Mouse (Mus musculus): ENCODE results near the gene Pla2g4c.
"Not testable (repeated sequence)": the region's sequence is repeated elsewhere in the genome, so short reads cannot be mapped to it uniquely, and the experiment has no call there.

The Pla2g4c gene

GRCm38 (mm10) chr7:13324316-13324715 lies at the start of gene Pla2g4c:
Pla2g4c (plus strand) TSS chr7:13324655.
- DNase-seq (ENCODE audit: low spot score), result no peak

GRCm38 (mm10) chr7:13277081-13277480 lies 47.4 kb upstream of the Pla2g4c start, which contains the start of gene Lig1:
Lig1 (plus strand) TSS chr7:13277283.
- no peak for DNase-seq (ENCODE audit: low spot score)

GRCm38 (mm10) chr7:13277833-13278232 lies 46.6 kb upstream of the Pla2g4c start:
- DNase-seq (ENCODE audit: low spot score), result no peak

- DNase-seq (ENCODE audit: low spot score), result peak; percentile 95
Observed at GRCm38 (mm10) chr7:13278308-13278891, 46.1 kb upstream of the Pla2g4c start, which contains the start of gene Zswim9. Zswim9 (minus strand) TSS chr7:13278721.

GRCm38 (mm10) chr7:13278957-13279356 lies 45.5 kb upstream of the Pla2g4c start:
- DNase-seq (ENCODE audit: low spot score), result not testable (repeated sequence)

GRCm38 (mm10) chr7:13288621-13289020 lies 35.8 kb upstream of the Pla2g4c start:
- no peak for DNase-seq (ENCODE audit: low spot score)

- no peak for DNase-seq (ENCODE audit: low spot score)
Observed at GRCm38 (mm10) chr7:13290041-13290675, 34.3 kb upstream of the Pla2g4c start.

GRCm38 (mm10) chr7:13291370-13291769 lies 33.1 kb upstream of the Pla2g4c start:
- DNase-seq (ENCODE audit: low spot score), result no peak

- DNase-seq (ENCODE audit: low spot score), result no peak
Observed at GRCm38 (mm10) chr7:13293878-13294855, 30.3 kb upstream of the Pla2g4c start.

GRCm38 (mm10) chr7:13295256-13295655 lies 29.2 kb upstream of the Pla2g4c start:
- no peak for DNase-seq (ENCODE audit: low spot score)

GRCm38 (mm10) chr7:13297636-13298035 lies 26.8 kb upstream of the Pla2g4c start:
- DNase-seq (ENCODE audit: low spot score), result no peak

- DNase-seq (ENCODE audit: low spot score), result no peak
Observed at GRCm38 (mm10) chr7:13298821-13299220, 25.6 kb upstream of the Pla2g4c start.

- DNase-seq (ENCODE audit: low spot score), result no peak
Observed at GRCm38 (mm10) chr7:13301643-13302042, 22.8 kb upstream of the Pla2g4c start.

- peak; percentile 39 for DNase-seq (ENCODE audit: low spot score)
Observed at GRCm38 (mm10) chr7:13302780-13303179, 21.7 kb upstream of the Pla2g4c start.

- no peak for DNase-seq (ENCODE audit: low spot score)
Observed at GRCm38 (mm10) chr7:13303372-13303771, 21.1 kb upstream of the Pla2g4c start.

GRCm38 (mm10) chr7:13309407-13309806 lies 15.0 kb upstream of the Pla2g4c start:
- no peak for DNase-seq (ENCODE audit: low spot score)

GRCm38 (mm10) chr7:13310493-13311199 lies 13.8 kb upstream of the Pla2g4c start:
- DNase-seq (ENCODE audit: low spot score), result no peak

- no peak for DNase-seq (ENCODE audit: low spot score)
Observed at GRCm38 (mm10) chr7:13311401-13311800, 13.1 kb upstream of the Pla2g4c start.

GRCm38 (mm10) chr7:13314095-13314597 lies 10.3 kb upstream of the Pla2g4c start:
- no peak for DNase-seq (ENCODE audit: low spot score)

- no peak for DNase-seq (ENCODE audit: low spot score)
Observed at GRCm38 (mm10) chr7:13321424-13321823, 3.0 kb upstream of the Pla2g4c start.

- DNase-seq (ENCODE audit: low spot score), result no peak
Observed at GRCm38 (mm10) chr7:13330575-13330974, 6.1 kb downstream of the Pla2g4c start.

- no peak for DNase-seq (ENCODE audit: low spot score)
Observed at GRCm38 (mm10) chr7:13355943-13356342, 31.5 kb downstream of the Pla2g4c start.

Data from lung, postnatal 25 days (tissue).